Mouse (Mus musculus): ENCODE measurements around the gene Arhgef3.

DNA sequence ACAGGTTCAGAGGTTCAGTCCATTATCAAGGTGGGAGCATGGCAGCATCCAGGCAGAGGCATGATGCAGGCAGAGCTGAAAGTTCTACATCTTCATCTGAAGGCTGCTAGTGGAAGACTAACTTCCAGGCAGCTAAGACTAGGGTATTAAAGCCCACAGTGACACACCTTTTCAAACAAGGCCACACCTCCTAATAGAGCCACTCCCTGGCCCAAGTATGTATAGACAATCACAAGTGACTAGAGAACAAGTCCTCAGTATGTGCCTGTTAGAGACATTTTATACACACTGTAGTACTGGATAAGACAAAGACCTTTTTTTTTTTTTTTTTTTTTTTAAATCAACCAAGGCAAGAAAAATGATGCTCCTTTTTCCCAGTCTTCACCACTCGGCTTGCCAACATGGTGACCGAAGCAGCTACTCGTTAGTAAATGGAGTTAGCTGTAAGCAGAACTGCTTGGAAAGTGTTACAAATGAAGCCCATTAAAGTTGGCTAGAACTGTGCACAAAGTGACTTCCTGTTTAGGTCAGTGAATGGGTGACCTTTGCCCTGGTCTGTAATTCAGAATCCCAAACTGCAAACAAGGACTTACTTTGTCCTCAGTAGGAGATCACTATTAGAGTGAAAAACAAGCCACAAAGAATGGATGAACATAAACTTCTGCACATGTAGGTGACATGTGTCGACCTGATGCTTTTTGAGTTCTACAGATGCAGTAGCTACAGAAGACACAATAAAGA is 229.7 kb downstream of the Arhgef3 start:
- TF ChIP-seq CTCF (IDR thresholded peaks at IDR 0.05; ENCODE audit: low read depth, low read length), result no peak
- TF ChIP-seq GATA1 (IDR thresholded peaks at IDR 0.05; ENCODE audit: borderline replicate concordance, low read length), result no peak
- no peak for TF ChIP-seq TAL1 (conservative IDR thresholded peaks at IDR 0.05; ENCODE audit: low read depth, low read length)

Data from G1E (cell line).